Mouse (Mus musculus) bone marrow macrophage, adult 2 months (primary cell): Measurements from ENCODE around the gene Itpr1. TPM values are rescaled to one million over a fixed set of nuclear protein-coding genes. Genes with fewer than 3 reads are reported as not detected.
A peak's percentile ranks its signal among the peaks of the same experiment; 100 is the strongest.

Source experiments
- H3K27ac ChIP-seq: 2 replicates; pipeline ENCODE4 v1.5.1; 2012; ENCODE audit warnings: low read depth, low read length; ENCODE audit not compliant: insufficient read depth
- H3K4me1 ChIP-seq: 2 replicates; pipeline ENCODE4 v1.6.1; 2012; ENCODE audit warnings: low read length; ENCODE audit not compliant: control insufficient read depth, insufficient read depth
- H3K4me3 ChIP-seq: 2 replicates; pipeline ENCODE4 v1.5.1; 2012; ENCODE audit warnings: mild to moderate bottlenecking, low read length, moderate library complexity; ENCODE audit not compliant: insufficient read depth
- CTCF ChIP-seq: IDR thresholded peaks from 2 replicates; pipeline ENCODE4 v1.5.1; 2012; ENCODE audit warnings: low read depth, mild to moderate bottlenecking, low read length, moderate library complexity
- POLR2A ChIP-seq: IDR thresholded peaks from 2 replicates; pipeline ENCODE4 v1.6.1; 2012; ENCODE audit warnings: mild to moderate bottlenecking, low read depth, low read length, borderline replicate concordance
- polyA plus RNA-seq: library from polyadenylated mRNA; stranded (reverse); fragments of >200 nt; gene quantifications from 2 replicates; pipeline ENCODE4 v1.2.4, GENCODE M21; 2012; ENCODE audit not compliant: missing spikeins, insufficient read depth, insufficient read length

Gene Itpr1
- polyA plus RNA-seq, 1 experiment = 10.9 TPM

DNA sequence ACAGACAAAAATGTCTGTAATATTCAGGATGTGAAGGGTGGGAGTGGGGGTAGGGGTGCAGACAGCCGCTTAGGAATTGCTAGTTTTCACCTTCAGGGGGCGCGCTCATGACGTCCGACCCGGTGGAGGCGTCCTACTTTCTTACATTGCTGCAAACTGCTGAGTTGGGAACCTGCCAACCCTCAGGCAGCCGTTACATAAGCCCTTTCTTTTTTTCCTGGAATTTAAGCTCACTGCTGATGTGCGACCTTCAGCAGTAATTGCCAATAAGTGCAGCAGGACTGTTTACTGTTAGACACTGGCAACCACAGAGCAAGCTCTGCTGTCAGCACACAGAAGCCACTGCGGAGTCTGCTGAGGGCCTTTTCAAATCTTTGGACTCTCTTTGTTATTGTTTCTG lies 213.9 kb downstream of the Itpr1 start:
- Histone ChIP-seq H3K4me3 (no peak overlapping the region), H3K4me1 (no peaks in the 10 kb centered on the region), H3K27ac (no peak overlapping the region)
- TF ChIP-seq POLR2A (no peak), CTCF (0 out of 2 replicates have a peak, but pooled peaks have one; percentile 18)

DNA sequence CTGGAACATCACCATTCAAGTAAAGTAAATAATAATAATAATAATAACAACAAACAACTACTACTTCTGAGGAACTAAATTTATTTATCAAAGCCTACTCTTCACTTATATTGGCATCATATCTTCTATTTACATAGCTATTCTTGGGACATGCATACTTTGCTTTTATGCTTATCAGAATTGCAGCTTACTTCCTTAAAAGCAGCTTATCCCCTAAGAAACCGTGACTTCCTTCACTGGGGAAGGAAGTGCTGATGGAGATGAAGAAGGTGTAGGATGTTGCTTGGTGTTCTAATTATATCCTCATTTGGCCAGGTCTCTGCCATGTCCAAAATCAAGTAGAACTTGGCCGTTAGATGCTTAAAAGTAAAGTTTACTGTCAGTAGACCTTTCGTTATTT lies 215.5 kb downstream of the Itpr1 start:
- no peak overlapping the region for H3K4me3 ChIP-seq
- TF ChIP-seq POLR2A = no peak
- TF ChIP-seq CTCF = no peak
- peaks cover 7% of the 10 kb centered on the region for H3K4me1 ChIP-seq
- H3K27ac ChIP-seq = no peak overlapping the region

DNA sequence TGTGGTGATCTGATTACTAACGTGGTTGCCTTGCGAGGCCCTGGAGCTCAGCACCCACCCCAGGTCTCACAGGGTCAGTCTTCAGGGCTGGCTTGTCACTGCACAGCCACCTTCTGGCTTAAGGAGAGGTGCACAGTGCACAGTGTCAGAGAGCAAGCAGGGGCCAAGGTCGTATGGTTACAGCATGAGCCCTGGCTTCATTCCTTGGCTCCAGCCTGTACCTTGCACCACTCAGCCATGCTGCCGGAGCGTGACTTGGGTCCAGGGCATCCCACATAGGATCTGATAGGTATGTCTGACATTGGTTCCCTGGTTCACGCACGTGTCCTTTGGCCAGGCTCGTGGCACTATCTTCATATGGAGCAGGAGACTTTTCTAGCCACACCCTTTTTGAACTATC lies 217.1 kb downstream of the Itpr1 start:
- TF ChIP-seq CTCF (no peak), POLR2A (no peak)
- H3K27ac ChIP-seq = no peak overlapping the region
- H3K4me1 ChIP-seq = peaks cover 7% of the 10 kb centered on the region
- H3K4me3 ChIP-seq = no peak overlapping the region

DNA sequence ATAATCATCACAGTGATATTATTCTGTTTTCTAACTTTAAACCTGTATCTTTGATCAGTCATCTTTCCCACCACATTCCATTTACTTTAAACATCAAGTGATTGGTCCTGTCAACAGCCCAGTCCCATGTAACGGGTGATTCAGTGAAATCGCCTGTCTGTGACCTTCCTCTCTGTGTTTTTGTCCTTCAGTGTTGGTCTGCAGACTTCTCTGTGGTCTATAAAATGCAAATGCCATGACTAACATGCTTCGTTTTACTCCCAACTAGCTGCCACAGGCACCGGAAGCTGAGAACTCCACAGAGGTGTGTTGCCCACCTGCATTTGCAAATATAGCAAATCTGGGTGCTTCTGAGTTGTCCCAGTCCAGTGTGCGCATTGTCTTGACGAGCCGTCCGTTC lies 218.3 kb downstream of the Itpr1 start:
- TF ChIP-seq CTCF (no peak), POLR2A (no peak)
- Histone ChIP-seq H3K27ac (no peak overlapping the region), H3K4me1 (peaks cover 7% of the 10 kb centered on the region), H3K4me3 (no peak overlapping the region)

DNA sequence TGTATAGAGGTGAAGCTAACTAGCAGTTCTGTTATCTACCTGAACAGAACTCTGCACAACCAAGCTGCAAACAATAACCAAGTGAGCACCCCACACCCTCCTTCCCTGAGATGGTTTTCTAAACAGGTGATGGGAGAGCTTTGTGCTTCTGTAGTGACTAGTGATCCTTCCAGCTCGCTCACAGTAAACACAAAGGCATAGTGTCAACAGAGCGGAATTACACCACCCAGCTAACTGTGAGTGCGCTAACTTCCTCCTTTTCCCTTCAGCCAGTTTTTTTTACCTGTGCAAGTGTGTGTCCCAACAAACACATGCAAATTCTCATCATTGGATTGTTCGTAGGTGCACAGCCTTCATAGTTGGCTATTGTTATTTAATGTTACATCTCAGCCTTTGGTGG lies 219.9 kb downstream of the Itpr1 start:
- H3K4me1 ChIP-seq = peaks cover 14% of the 10 kb centered on the region
- H3K27ac ChIP-seq = no peak overlapping the region
- TF ChIP-seq CTCF (no peak), POLR2A (no peak)
- H3K4me3 ChIP-seq = no peak overlapping the region

DNA sequence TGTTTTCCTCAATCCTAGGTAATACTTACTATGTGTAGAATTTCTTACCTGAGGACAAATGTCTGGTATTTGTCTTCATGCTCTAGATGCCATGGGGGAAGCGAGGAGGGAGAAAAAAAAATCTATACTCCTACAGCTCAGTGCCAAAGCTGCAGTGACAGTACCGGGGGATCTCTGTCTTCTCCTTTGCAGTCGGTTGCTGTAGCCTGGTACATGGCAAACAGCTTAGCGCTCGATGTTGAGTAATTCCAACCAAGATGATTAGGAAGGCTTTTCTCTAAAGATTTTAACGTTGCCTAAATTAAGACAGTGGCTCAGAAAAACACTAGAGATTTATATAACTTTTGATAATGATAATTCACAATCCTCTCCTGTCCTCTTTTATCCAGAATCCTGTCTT lies 221.9 kb downstream of the Itpr1 start:
- Histone ChIP-seq H3K27ac (no peak overlapping the region), H3K4me1 (peaks cover 14% of the 10 kb centered on the region), H3K4me3 (no peak overlapping the region)
- no peak for TF ChIP-seq POLR2A
- TF ChIP-seq CTCF = no peak

DNA sequence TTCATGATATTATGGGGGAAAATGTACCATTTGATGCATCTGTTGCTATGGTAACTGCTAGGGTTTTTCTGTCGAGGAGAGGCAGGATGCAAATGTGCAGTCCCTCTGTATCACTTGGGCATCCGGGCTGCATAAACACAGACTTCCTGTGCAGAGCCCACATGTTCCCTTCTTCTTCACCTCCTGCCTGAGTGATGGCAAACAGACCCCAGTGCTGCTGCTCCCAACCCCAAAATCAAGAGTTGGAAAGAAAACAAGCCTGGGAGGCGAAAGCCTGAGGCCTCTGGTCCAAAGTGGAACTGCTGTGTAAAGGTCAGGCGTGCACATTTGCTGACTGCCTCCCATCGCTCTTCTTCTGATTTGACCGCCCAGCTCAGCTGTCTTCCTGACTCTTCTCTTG lies 222.6 kb downstream of the Itpr1 start:
- no peak overlapping the region for H3K4me3 ChIP-seq
- TF ChIP-seq CTCF (no peak), POLR2A (no peak)
- H3K4me1 ChIP-seq = peaks cover 14% of the 10 kb centered on the region
- no peak overlapping the region for H3K27ac ChIP-seq

DNA sequence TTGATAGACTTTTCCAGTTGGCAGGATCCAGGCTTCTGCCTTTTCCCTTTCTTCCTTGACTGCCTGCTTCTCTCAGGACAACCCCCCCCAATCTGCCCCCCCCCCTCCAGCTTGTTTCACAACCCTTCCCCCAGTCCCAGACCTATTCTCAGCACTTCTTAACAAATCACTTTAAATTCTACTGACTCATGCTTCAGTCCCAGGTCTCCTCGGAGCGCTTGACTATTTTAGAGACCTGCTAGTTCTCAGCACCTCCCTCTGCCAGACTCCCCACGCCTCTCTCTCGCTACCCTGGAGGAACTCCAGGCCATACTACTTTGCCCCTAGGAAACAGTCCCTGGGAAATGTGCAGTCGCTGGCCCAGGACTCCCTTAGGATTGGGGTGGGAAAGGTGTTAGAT lies 223.7 kb downstream of the Itpr1 start:
- H3K4me1 ChIP-seq = peaks cover 14% of the 10 kb centered on the region
- no peak overlapping the region for H3K27ac ChIP-seq
- TF ChIP-seq CTCF (no peak), POLR2A (no peak)
- H3K4me3 ChIP-seq = no peak overlapping the region

DNA sequence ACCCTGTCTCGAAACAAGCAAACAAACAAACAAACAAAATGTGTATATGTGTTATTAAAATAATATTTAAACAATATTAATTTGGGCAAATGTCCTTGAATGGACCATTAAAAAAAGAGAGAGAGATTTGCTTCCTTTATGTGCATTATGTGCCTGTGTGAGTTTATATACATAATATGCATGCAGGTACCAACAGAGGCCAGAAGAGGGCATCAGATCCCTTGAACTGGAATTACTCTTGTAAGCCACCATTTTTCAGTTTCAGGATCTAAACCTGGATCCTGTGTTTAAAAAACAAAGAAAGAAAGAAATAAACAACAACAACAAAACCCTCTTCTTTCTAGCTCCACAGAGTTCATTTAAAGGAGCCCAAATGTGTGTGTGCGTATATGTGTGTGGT lies 228.4 kb downstream of the Itpr1 start:
- Histone ChIP-seq H3K4me3 (no peak overlapping the region), H3K27ac (no peak overlapping the region), H3K4me1 (peaks cover 40% of the 10 kb centered on the region)
- TF ChIP-seq POLR2A (no peak), CTCF (no peak)

DNA sequence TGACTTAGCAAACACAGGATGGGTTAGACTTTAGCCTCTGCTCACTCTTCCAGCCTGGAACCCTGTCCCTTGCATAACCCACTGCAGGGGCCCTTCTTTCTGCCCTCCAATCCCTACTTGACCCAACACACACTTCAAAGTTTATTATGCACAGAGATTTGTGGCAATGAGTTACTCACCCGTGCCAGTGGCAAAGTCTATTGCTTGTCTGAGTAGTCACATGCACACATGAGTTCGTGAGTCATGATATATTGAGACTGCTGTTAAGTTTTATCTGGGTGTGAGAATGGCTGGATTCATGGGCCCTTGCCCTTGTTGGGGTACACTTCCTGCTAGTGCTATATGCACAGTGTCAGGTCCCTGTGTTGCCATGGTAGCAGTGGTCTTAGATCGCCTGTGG lies 229.4 kb downstream of the Itpr1 start:
- no peak for TF ChIP-seq CTCF
- TF ChIP-seq POLR2A = no peak
- no peak overlapping the region for H3K4me3 ChIP-seq
- H3K4me1 ChIP-seq = peaks cover 43% of the 10 kb centered on the region
- H3K27ac ChIP-seq = peak overlapping the region; percentile 42; the same call in 1 of the 2 replicates

DNA sequence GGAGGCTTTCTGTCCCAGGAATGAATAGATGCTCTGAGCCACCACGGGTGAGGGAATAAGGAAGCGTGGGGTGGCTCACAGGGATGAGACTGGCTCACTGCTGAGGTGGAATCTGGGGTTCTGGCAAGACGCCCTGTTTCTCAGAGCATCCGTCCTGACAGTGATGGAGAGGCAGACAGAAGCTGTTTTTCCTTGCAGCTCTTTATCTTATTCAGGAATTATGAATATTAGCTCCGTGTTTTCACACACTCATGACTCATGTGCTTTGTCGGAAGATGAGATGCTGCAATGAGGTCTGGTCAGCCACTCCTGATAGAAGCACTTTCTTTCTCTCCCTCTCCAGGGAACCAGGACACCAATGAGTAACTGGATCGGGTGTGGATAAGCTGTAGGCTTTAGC lies 231.5 kb downstream of the Itpr1 start:
- Histone ChIP-seq H3K4me3 (no peak overlapping the region), H3K27ac (no peak overlapping the region), H3K4me1 (peaks cover 57% of the 10 kb centered on the region)
- TF ChIP-seq CTCF = no peak
- TF ChIP-seq POLR2A = no peak
